Mouse (Mus musculus): Measurements from ENCODE around the gene Rdm1.

GRCm38 (mm10) chr11:101666626-101667345 is 39.8 kb downstream of the Rdm1 start:
- TF ChIP-seq CTCF (IDR thresholded peaks at IDR 0.05; ENCODE audit: borderline replicate concordance, extremely low read depth, insufficient read depth, insufficient read length): no peak
- no peak for TF ChIP-seq POLR2A (IDR thresholded peaks at IDR 0.05; ENCODE audit: borderline replicate concordance, extremely low read depth, insufficient read depth, insufficient read length, poor library complexity, severe bottlenecking)

All from brain, embryonic 14.5 days (tissue).